In genomic region chr8:48097131-48097794, GRCm38 (mm10) we compare ENCODE assay signal across 8 mouse cellular contexts. TPM values are rescaled to one million over a fixed set of nuclear protein-coding genes. Genes with fewer than 3 reads are reported as not detected.
DNase-seq lines count a peak whose midpoint lies in the region; ATAC-seq and TF ChIP-seq lines count a peak whose summit lies in the region.

No protein-coding gene starts in this region.

- no peak for TF ChIP-seq POLR2A in kidney, adult 2 months (IDR thresholded peaks at IDR 0.05; ENCODE audit: low read depth, low read length)

- no peaks in the 10 kb centered on the region for H3K36me3 ChIP-seq in embryonic facial prominence, embryonic 14.5 days (ENCODE audit: control insufficient read depth, insufficient read depth, low read length)
- no peaks in the 10 kb centered on the region for H3K36me3 ChIP-seq in kidney, adult 2 months (ENCODE audit: control insufficient read depth, insufficient read depth, low read length)
- H3K36me3 ChIP-seq in midbrain, embryonic 13.5 days: no peaks in the 10 kb centered on the region
- no peaks in the 10 kb centered on the region for H3K36me3 ChIP-seq in stomach, embryonic 15.5 days

- peak overlapping the region; percentile 54 for H3K4me2 ChIP-seq in embryonic facial prominence, embryonic 14.5 days (ENCODE audit: low read depth, low read length)
- H3K4me2 ChIP-seq in midbrain, embryonic 13.5 days (replicated peaks): peak overlapping the region; percentile 47
- peak overlapping the region; percentile 57 for H3K4me2 ChIP-seq in stomach, embryonic 15.5 days

- TF ChIP-seq CTCF in kidney, adult 2 months (conservative IDR thresholded peaks at IDR 0.05; ENCODE audit: insufficient read depth, insufficient read length, low read depth, low read length): peak; percentile 51; the same call in 1 of the 2 replicates

- peak overlapping the region; percentile 43 for H3K9ac ChIP-seq in embryonic facial prominence, embryonic 14.5 days (ENCODE audit: low read depth, low read length)
- peak overlapping the region; percentile 40 for H3K9ac ChIP-seq in midbrain, embryonic 13.5 days (replicated peaks)
- no peak overlapping the region for H3K9ac ChIP-seq in stomach, embryonic 15.5 days

- no peaks in the 10 kb centered on the region; the same call in 1 of the 2 replicates for H3K27me3 ChIP-seq in embryonic facial prominence, embryonic 14.5 days (replicated peaks; ENCODE audit: control insufficient read depth, insufficient read depth, low read length)
- H3K27me3 ChIP-seq in kidney, adult 2 months (replicated peaks; ENCODE audit: control insufficient read depth, insufficient read depth, low read length): no peaks in the 10 kb centered on the region
- no peaks in the 10 kb centered on the region for H3K27me3 ChIP-seq in midbrain, embryonic 13.5 days
- no peaks in the 10 kb centered on the region for H3K27me3 ChIP-seq in stomach, embryonic 15.5 days (replicated peaks)

- peak; percentile 92 for ATAC-seq in embryonic facial prominence, embryonic 14.5 days (ENCODE audit: low read depth)
- ATAC-seq in midbrain, embryonic 13.5 days: peak; percentile 96
- ATAC-seq in stomach, embryonic 15.5 days (ENCODE audit: insufficient read depth, low FRiP score, low read depth): peak; percentile 83; the same call in 1 of the 2 replicates

- peak overlapping the region; percentile 20 for H3K4me3 ChIP-seq in embryonic facial prominence, embryonic 14.5 days (ENCODE audit: low read depth, low read length)
- H3K4me3 ChIP-seq in kidney, adult 2 months (ENCODE audit: insufficient read depth, low read depth, low read length): no peak overlapping the region
- H3K4me3 ChIP-seq in midbrain, embryonic 13.5 days (replicated peaks): peak overlapping the region; percentile 15
- peak overlapping the region; percentile 31 for H3K4me3 ChIP-seq in stomach, embryonic 15.5 days (replicated peaks)

- intact Hi-C loops in left cerebral cortex, postnatal 36 days (cut with DNase I): loop anchor here (5.0 to 10.0 kb wide), 2 partner anchors 125 to 418 kb away; no protein-coding TSS in a partner anchor

- DNase-seq in thymus, postnatal 36 days: peak; percentile 14 to 20
- DNase-seq in thymus, postnatal 10 days (ENCODE audit: low spot score in 2 of 2): no peak
- DNase-seq in embryonic facial prominence, embryonic 14.5 days (ENCODE audit: low spot score): peak; percentile 94
- peak; percentile 41 for DNase-seq in heart, adult 8-10 months (ENCODE audit: low spot score)
- peak; percentile 78 for DNase-seq in kidney, adult 2 months
- DNase-seq in left cerebral cortex, postnatal 36 days (ENCODE audit: low spot score in 2 of 2): peak; percentile 78 to 82

- 15% methylated on average over 21 of the region's 21 CpGs for WGBS in embryonic facial prominence, embryonic 14.5 days
- 9% methylated on average over 21 of the region's 21 CpGs for WGBS in kidney, adult 2 months
- WGBS in midbrain, embryonic 13.5 days: 8% methylated on average over 21 of the region's 21 CpGs
- 8% methylated on average over 21 of the region's 21 CpGs for WGBS in stomach, embryonic 15.5 days

- peaks cover 6% of the 10 kb centered on the region for H3K4me1 ChIP-seq in embryonic facial prominence, embryonic 14.5 days (ENCODE audit: control insufficient read depth, insufficient read depth, low read length)
- 0 out of 2 replicates have a peak, but pooled peaks cover 3% of the 10 kb centered on the region for H3K4me1 ChIP-seq in kidney, adult 2 months (ENCODE audit: control insufficient read depth, insufficient read depth, low read length)
- peaks cover 15% of the 10 kb centered on the region for H3K4me1 ChIP-seq in midbrain, embryonic 13.5 days (replicated peaks)
- H3K4me1 ChIP-seq in stomach, embryonic 15.5 days: 0 out of 2 replicates have a peak, but pooled peaks cover 10% of the 10 kb centered on the region

- H3K27ac ChIP-seq in embryonic facial prominence, embryonic 14.5 days (replicated peaks; ENCODE audit: low read depth, low read length): no peak overlapping the region
- H3K27ac ChIP-seq in kidney, adult 2 months (ENCODE audit: insufficient read depth, low read depth, low read length): no peak overlapping the region
- peak overlapping the region; percentile 27; the same call in 1 of the 2 replicates for H3K27ac ChIP-seq in midbrain, embryonic 13.5 days
- H3K27ac ChIP-seq in stomach, embryonic 15.5 days: no peak overlapping the region

- H3K9me3 ChIP-seq in embryonic facial prominence, embryonic 14.5 days (ENCODE audit: control insufficient read depth, low read length): no peaks in the 10 kb centered on the region
- no peaks in the 10 kb centered on the region for H3K9me3 ChIP-seq in midbrain, embryonic 13.5 days
- no peaks in the 10 kb centered on the region for H3K9me3 ChIP-seq in stomach, embryonic 15.5 days

RNA-seq across cellular contexts. Expression of gene Dctd, which starts 1.6 kb away (rescaled TPM):
- polyA plus RNA-seq in embryonic facial prominence, embryonic 14.5 days (2014; fragmentation: Nextera tagmentation; extraction: Ambion mirVana): 28.2 and 30.4 TPM in 2 replicates
- 1 to 10 TPM in 2 of 4 experiments, under 1 TPM in 2; 0.65 to 1.4 (median 1.1) TPM for total RNA-seq in heart, adult 8-10 months (2022)
- polyA plus RNA-seq in kidney, adult 2 months (2012; rRNA removed): 1.3 and 1.8 TPM in 2 replicates
- 1 to 10 TPM; 7.1 to 7.2 TPM for total RNA-seq in left cerebral cortex, postnatal 36 days (2021)
- polyA plus RNA-seq in midbrain, embryonic 13.5 days (2015; fragmentation: Nextera tagmentation; extraction: Ambion mirVana): 6.7 and 8.8 TPM in 2 replicates
- polyA plus RNA-seq in stomach, embryonic 15.5 days (2015; fragmentation: Nextera tagmentation; extraction: Ambion mirVana): 24.5 and 29.6 TPM in 2 replicates

Comparison
In these comparisons a context has a peak if more than half of its experiments do, and no peak if none do; other contexts are left out.
1. DNase-seq: peak in thymus, postnatal 36 days (2 of 2), embryonic facial prominence, embryonic 14.5 days (single experiment), heart, adult 8-10 months (single experiment), kidney, adult 2 months (single experiment) and left cerebral cortex, postnatal 36 days (2 of 2); none in thymus, postnatal 10 days (0 of 2).
2. Peak in every context shown above with its lines, with median percentiles within 50 percentile points of each other: ATAC-seq and H3K4me2 ChIP-seq.